Mouse (Mus musculus) CH12.LX (cell line): ENCODE results near the gene Drg2.

Experiments
- CHD1 ChIP-seq: IDR thresholded peaks from 2 replicates; pipeline ENCODE4 v1.6.1; 2012; ENCODE audit warnings: low read depth, low read length, improper control_type of control experiment, inconsistent platforms
- CTCF ChIP-seq, 2 experiments: IDR thresholded peaks in 1 of 2; conservative IDR thresholded peaks in 1 of 2; 2 replicates each; pipeline ENCODE4 v1.5.1; 2011 to 2012; ENCODE audit warnings: low read depth in 2 of 2, low read length in 2 of 2, improper control_type of control experiment in 1 of 2, inconsistent platforms in 1 of 2, mild to moderate bottlenecking in 1 of 2, moderate library complexity in 1 of 2
- MAFK ChIP-seq: IDR thresholded peaks from 2 replicates; pipeline ENCODE4 v1.6.1; 2011; ENCODE audit warnings: low read length, improper control_type of control experiment; ENCODE audit not compliant: insufficient replicate concordance
- NRF1 ChIP-seq: IDR thresholded peaks from 2 replicates; pipeline ENCODE4 v1.6.1; 2014; ENCODE audit warnings: low read depth, mild to moderate bottlenecking, inconsistent platforms, low read length, improper control_type of control experiment, moderate library complexity
- TBP ChIP-seq: conservative IDR thresholded peaks from 2 replicates; pipeline ENCODE4 v1.6.1; 2011; ENCODE audit warnings: low read depth, low read length, improper control_type of control experiment
- ZNF384 ChIP-seq: IDR thresholded peaks from 2 replicates; pipeline ENCODE4 v1.6.1; 2012; ENCODE audit warnings: low read depth, low read length, improper control_type of control experiment, inconsistent platforms

DNA sequence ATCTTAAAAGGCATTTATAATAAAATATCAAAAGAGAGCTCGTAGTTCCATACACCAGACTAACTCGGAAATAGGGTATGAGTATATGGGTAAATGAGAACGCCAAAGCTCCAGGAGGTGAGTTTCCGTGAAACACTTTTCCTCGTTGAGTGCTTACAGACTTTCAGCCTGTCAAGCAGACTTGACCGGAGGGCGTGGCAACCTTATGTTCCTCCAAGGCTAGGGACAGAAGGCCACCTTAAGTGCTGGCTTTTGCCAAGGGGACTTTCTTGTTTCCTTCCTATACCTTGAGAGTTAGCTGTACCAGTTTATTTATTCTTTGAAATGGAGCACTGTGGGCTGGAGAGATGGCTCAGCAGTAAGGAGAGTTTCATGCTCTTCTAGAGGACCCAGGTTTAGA, 14.2 kb upstream of the Drg2 start:
- TF ChIP-seq NRF1: no peak
- TF ChIP-seq TBP: no peak
- no peak for TF ChIP-seq MAFK
- no peak for TF ChIP-seq CTCF (conservative IDR thresholded peaks at IDR 0.05 in 1 of 2, IDR thresholded peaks at IDR 0.05 in 1 of 2; ENCODE audit: low read depth in 2 of 2, low read length in 2 of 2)
- TF ChIP-seq CHD1: no peak
- no peak for TF ChIP-seq ZNF384
